Comparison of ENCODE assay signal across 14 mouse cellular contexts in genomic region chr5:116565573-116565972, GRCm38 (mm10). TPM values are rescaled to one million over a fixed set of nuclear protein-coding genes. Genes with fewer than 3 reads are reported as not detected.
DNase-seq lines count a peak whose midpoint lies in the region.
"Had no signal": no experiment of that assay in that cellular context is flagged by ENCODE, and none has a peak within 500 bp of the region (broad histone marks: within the 10 kb centered on the region; RNA-seq: fewer than 3 reads in every experiment).

No protein-coding gene starts in this region.

- peak; percentile 48 for DNase-seq in right cerebral cortex, adult 18-20 months
- no peak for DNase-seq in right cerebral cortex, postnatal 14 days
- DNase-seq in adrenal gland, postnatal 36 days, result peak; percentile 78 to 83
- peak; percentile 91 for DNase-seq in cerebellum, adult 9-10 months
- no peak for DNase-seq in gastrocnemius, adult 8-10 months (ENCODE audit: low spot score in 2 of 2)
- no peak for DNase-seq in spleen, postnatal 14 days (ENCODE audit: low spot score in 2 of 2)
- no peak for DNase-seq in heart, adult 11 months
- DNase-seq: heart, adult 2 months; kidney, adult 9 months; liver; lung, adult 18-20 months; right cerebral cortex, postnatal 25 days; thymus, postnatal 4 days had no signal

RNA-seq across cellular contexts. Expression of gene Srrm4, which starts 26.0 kb away (rescaled TPM):
- total RNA-seq in adrenal gland, postnatal 36 days (2021), result 1 to 10 TPM; 1.6 to 1.9 TPM
- under 1 TPM in 3 of 4 experiments, not detected in 1; 0.25 to 0.75 (median 0.46) TPM for total RNA-seq in gastrocnemius, adult 8-10 months (2022)
- total RNA-seq: monocyte, adult 5-6 weeks had no signal

Comparison
In these comparisons a context has a peak if more than half of its experiments do, and no peak if none do; other contexts are left out.
1. DNase-seq: peak in right cerebral cortex, adult 18-20 months (single experiment), adrenal gland, postnatal 36 days (2 of 2) and cerebellum, adult 9-10 months (single experiment); none in right cerebral cortex, postnatal 14 days (single experiment), gastrocnemius, adult 8-10 months (0 of 2), spleen, postnatal 14 days (0 of 2) and heart, adult 11 months (single experiment).